Mouse (Mus musculus) gastrocnemius, postnatal 10 days (tissue): Measurements from ENCODE around the gene Grin2d. TPM values are rescaled to one million over a fixed set of nuclear protein-coding genes. Genes with fewer than 3 reads are reported as not detected.

Source experiments
- DNase-seq: peaks from one replicate; pipeline ENCODE4 v3.0.0; 2021; ENCODE audit warnings: mixed read lengths
- total RNA-seq, 2 experiments: library from RNA; stranded (reverse); gene quantifications; 2 replicates each; pipeline ENCODE4 v1.2.3; 2021

Grin2d gene
- total RNA-seq, 2 experiments from 2014 or later: 0.80 to 1.2 TPM

GRCm38 (mm10) chr7:45856950-45857901, 21.0 kb downstream of the Grin2d start:
- no peak for DNase-seq

GRCm38 (mm10) chr7:45853089-45853488, 25.1 kb downstream of the Grin2d start:
- no peak for DNase-seq

GRCm38 (mm10) chr7:45850661-45851060, 27.5 kb downstream of the Grin2d start:
- DNase-seq: no peak

GRCm38 (mm10) chr7:45848447-45849027, 29.6 kb downstream of the Grin2d start:
- no peak for DNase-seq

GRCm38 (mm10) chr7:45842950-45843744, 35.0 kb downstream of the Grin2d start:
- DNase-seq: no peak

- no peak for DNase-seq
Observed at GRCm38 (mm10) chr7:45833924-45834323, 44.3 kb downstream of the Grin2d start.

- no peak for DNase-seq
Observed at GRCm38 (mm10) chr7:45833148-45833790, 44.9 kb downstream of the Grin2d start.

GRCm38 (mm10) chr7:45832428-45832827, 45.8 kb downstream of the Grin2d start:
- no peak for DNase-seq

- no peak for DNase-seq
Observed at GRCm38 (mm10) chr7:45831128-45831525, 47.1 kb downstream of the Grin2d start.

- peak; percentile 77 for DNase-seq
Observed at GRCm38 (mm10) chr7:45830427-45831127, 47.6 kb downstream of the Grin2d start, which contains the start of gene Grwd1. Grwd1 (minus strand) TSS chr7:45830944.

- DNase-seq: no peak
Observed at GRCm38 (mm10) chr7:45826631-45827030, 51.5 kb downstream of the Grin2d start.

- DNase-seq: no peak
Observed at GRCm38 (mm10) chr7:45824598-45824997, 53.6 kb downstream of the Grin2d start, which contains the start of gene Kcnj14. Kcnj14 (minus strand) TSS chr7:45824782.

GRCm38 (mm10) chr7:45820913-45821312, 57.3 kb downstream of the Grin2d start:
- no peak for DNase-seq

- DNase-seq: no peak
Observed at GRCm38 (mm10) chr7:45819843-45820242, 58.3 kb downstream of the Grin2d start.

- no peak for DNase-seq
Observed at GRCm38 (mm10) chr7:45815984-45816351, 62.2 kb downstream of the Grin2d start.

- no peak for DNase-seq
Observed at GRCm38 (mm10) chr7:45815323-45815983, 62.7 kb downstream of the Grin2d start.

- DNase-seq: no peak
Observed at GRCm38 (mm10) chr7:45814841-45815240, 63.3 kb downstream of the Grin2d start.

GRCm38 (mm10) chr7:45813787-45814779, 64.1 kb downstream of the Grin2d start, which contains the start of gene Cyth2:
Cyth2 (minus strand) TSS chr7:45814581.
- DNase-seq: peak; percentile 99

GRCm38 (mm10) chr7:45812921-45813320, 65.3 kb downstream of the Grin2d start:
- DNase-seq: no peak
